Comparison of ENCODE assay signal across 8 mouse cellular contexts in the genomic region with DNA sequence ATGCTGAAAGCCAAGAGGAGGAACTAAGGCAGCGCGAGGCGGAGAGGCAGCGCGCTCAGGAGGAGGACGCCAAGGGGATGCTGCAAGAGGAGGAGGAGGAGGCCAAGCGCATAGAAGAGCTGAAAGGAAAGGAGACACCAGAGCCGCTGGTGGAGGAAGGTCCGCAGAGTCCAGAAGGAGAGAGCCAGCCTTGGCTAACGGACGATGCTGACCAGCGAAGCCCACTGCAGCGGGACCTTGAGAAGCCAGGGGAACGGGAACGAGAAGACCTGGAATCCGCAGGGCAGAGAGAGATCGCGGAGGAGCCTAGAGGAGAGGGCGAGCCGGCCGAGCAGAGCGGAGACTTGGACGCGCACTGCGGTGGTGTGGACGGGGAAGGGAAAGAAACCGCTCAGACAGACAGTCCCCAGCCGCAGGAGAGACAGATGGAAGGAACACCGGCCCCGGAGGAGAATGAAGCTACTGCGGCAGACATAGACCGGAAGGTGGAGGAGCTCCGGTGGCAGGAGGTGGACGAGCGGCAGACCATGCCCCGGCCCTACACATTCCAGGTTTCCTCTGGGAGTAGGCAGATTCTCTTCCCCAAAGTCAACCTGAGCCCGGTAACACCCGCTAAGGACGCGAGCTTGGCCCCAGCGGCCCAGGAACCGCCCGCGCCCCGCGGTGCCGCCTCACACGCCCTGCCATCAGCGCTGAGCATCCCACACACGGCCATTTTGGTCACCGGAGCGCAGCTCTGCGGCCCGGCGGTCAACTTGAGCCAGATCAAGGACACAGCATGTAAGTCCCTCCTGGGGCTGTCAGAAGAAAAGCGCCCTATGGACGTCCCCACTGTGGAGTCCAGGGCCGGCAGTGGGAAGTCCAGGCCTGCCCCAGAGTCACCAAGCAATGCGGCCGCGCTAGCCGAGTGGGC. TPM values are rescaled to one million over a fixed set of nuclear protein-coding genes. Genes with fewer than 3 reads are reported as not detected.
DNase-seq lines count a peak whose midpoint lies in the region; ATAC-seq lines count a peak whose summit lies in the region.

No protein-coding gene starts in this region.

- DNase-seq in liver, embryonic 11.5 days (ENCODE audit: low spot score), result peak; percentile 55
- no peak for DNase-seq in liver
- no peak for DNase-seq in spleen, postnatal 36 days (ENCODE audit: low spot score in 2 of 2)
- no peak for DNase-seq in spleen, postnatal 14 days (ENCODE audit: low spot score in 2 of 2)
- DNase-seq in cerebellum, adult 11-12 months, result no peak

- ATAC-seq in liver, embryonic 11.5 days (replicated peaks; ENCODE audit: low FRiP score), result peak; percentile 30; the same call in 1 of the 2 replicates
- no peak for ATAC-seq in embryonic facial prominence, embryonic 15.5 days (ENCODE audit: insufficient number of reproducible peaks, low FRiP score, low TSS enrichment, low read depth)
- no peak for ATAC-seq in intestine, embryonic 15.5 days
- ATAC-seq in neural tube, embryonic 13.5 days (ENCODE audit: low read depth), result no peak

- H3K9me3 ChIP-seq in liver, embryonic 11.5 days (ENCODE audit: control insufficient read depth, low read length), result no peaks in the 10 kb centered on the region
- no peaks in the 10 kb centered on the region for H3K9me3 ChIP-seq in embryonic facial prominence, embryonic 15.5 days (replicated peaks)
- H3K9me3 ChIP-seq in intestine, embryonic 15.5 days, result no peaks in the 10 kb centered on the region
- no peaks in the 10 kb centered on the region for H3K9me3 ChIP-seq in neural tube, embryonic 13.5 days

- H3K4me1 ChIP-seq in liver, embryonic 11.5 days (replicated peaks; ENCODE audit: control insufficient read depth, insufficient read depth, low read length), result peaks cover 6% of the 10 kb centered on the region; the same call in 1 of the 2 replicates
- H3K4me1 ChIP-seq in embryonic facial prominence, embryonic 15.5 days, result peaks cover 34% of the 10 kb centered on the region
- H3K4me1 ChIP-seq in intestine, embryonic 15.5 days (replicated peaks), result peaks cover 6% of the 10 kb centered on the region; the same call in 1 of the 2 replicates
- H3K4me1 ChIP-seq in neural tube, embryonic 13.5 days (replicated peaks), result peaks cover 22% of the 10 kb centered on the region

- 0 out of 2 replicates have a peak overlapping the region, but pooled peaks have one; percentile 6 for H3K9ac ChIP-seq in liver, embryonic 11.5 days (ENCODE audit: low read depth, low read length)
- peak overlapping the region; percentile 13; the same call in 1 of the 2 replicates for H3K9ac ChIP-seq in embryonic facial prominence, embryonic 15.5 days
- H3K9ac ChIP-seq in intestine, embryonic 15.5 days, result peak overlapping the region; percentile 41
- peak overlapping the region; percentile 41 for H3K9ac ChIP-seq in neural tube, embryonic 13.5 days

- peak overlapping the region; percentile 47 for H3K4me3 ChIP-seq in liver, embryonic 11.5 days (ENCODE audit: low read depth, low read length)
- peak overlapping the region; percentile 44 for H3K4me3 ChIP-seq in embryonic facial prominence, embryonic 15.5 days (replicated peaks)
- H3K4me3 ChIP-seq in intestine, embryonic 15.5 days (replicated peaks), result peak overlapping the region; percentile 38
- peak overlapping the region; percentile 25 for H3K4me3 ChIP-seq in neural tube, embryonic 13.5 days

- WGBS in liver, embryonic 11.5 days, result 6% methylated on average over 62 of the region's 62 CpGs
- 20% methylated on average over 62 of the region's 62 CpGs for WGBS in embryonic facial prominence, embryonic 15.5 days
- 43% methylated on average over 62 of the region's 62 CpGs for WGBS in intestine, embryonic 15.5 days
- WGBS in neural tube, embryonic 13.5 days, result 28% methylated on average over 62 of the region's 62 CpGs

- H3K27ac ChIP-seq in liver, embryonic 11.5 days (ENCODE audit: low read depth, low read length), result no peak overlapping the region
- H3K27ac ChIP-seq in embryonic facial prominence, embryonic 15.5 days (replicated peaks), result no peak overlapping the region
- no peak overlapping the region for H3K27ac ChIP-seq in intestine, embryonic 15.5 days
- H3K27ac ChIP-seq in neural tube, embryonic 13.5 days (replicated peaks), result no peak overlapping the region

- peaks cover 46% of the 10 kb centered on the region for H3K27me3 ChIP-seq in liver, embryonic 11.5 days (replicated peaks; ENCODE audit: control insufficient read depth, insufficient read depth, low read length)
- H3K27me3 ChIP-seq in embryonic facial prominence, embryonic 15.5 days, result peaks cover 37% of the 10 kb centered on the region
- no peaks in the 10 kb centered on the region for H3K27me3 ChIP-seq in intestine, embryonic 15.5 days (replicated peaks)
- H3K27me3 ChIP-seq in neural tube, embryonic 13.5 days, result peaks cover 25% of the 10 kb centered on the region

- peak overlapping the region; percentile 76 for H3K4me2 ChIP-seq in liver, embryonic 11.5 days
- peak overlapping the region; percentile 81 for H3K4me2 ChIP-seq in embryonic facial prominence, embryonic 15.5 days (replicated peaks)
- H3K4me2 ChIP-seq in intestine, embryonic 15.5 days (replicated peaks), result peak overlapping the region; percentile 78
- H3K4me2 ChIP-seq in neural tube, embryonic 13.5 days, result peak overlapping the region; percentile 48

- H3K36me3 ChIP-seq in liver, embryonic 11.5 days (ENCODE audit: control insufficient read depth, insufficient read depth, low read length), result no peaks in the 10 kb centered on the region
- H3K36me3 ChIP-seq in embryonic facial prominence, embryonic 15.5 days, result no peaks in the 10 kb centered on the region
- H3K36me3 ChIP-seq in intestine, embryonic 15.5 days, result no peaks in the 10 kb centered on the region
- peaks cover 54% of the 10 kb centered on the region for H3K36me3 ChIP-seq in neural tube, embryonic 13.5 days

RNA-seq across cellular contexts. Expression of gene Aasdh, which starts 48.0 kb away (rescaled TPM):
- 17.1 and 20.7 TPM in 2 replicates for polyA plus RNA-seq in liver, embryonic 11.5 days (2014; fragmentation: Nextera tagmentation; extraction: Ambion mirVana)
- 17.8 and 18.8 TPM in 2 replicates for polyA plus RNA-seq in embryonic facial prominence, embryonic 15.5 days (2015; fragmentation: Nextera tagmentation; extraction: Ambion mirVana)
- polyA plus RNA-seq in intestine, embryonic 15.5 days (2015; fragmentation: Nextera tagmentation; extraction: Ambion mirVana), result 14.2 and 18.3 TPM in 2 replicates
- 18.3 and 21.6 TPM in 2 replicates for polyA plus RNA-seq in neural tube, embryonic 13.5 days (2015; fragmentation: Nextera tagmentation; extraction: Ambion mirVana)
